In genomic region chr12:71482619-71483018, GRCm38 (mm10) we compare ENCODE assay signal across 16 mouse cellular contexts.
A peak's percentile ranks its signal among the peaks of the same experiment; 100 is the strongest.
DNase-seq lines count a peak whose midpoint lies in the region; ATAC-seq and TF ChIP-seq lines count a peak whose summit lies in the region.
"Had no signal": no experiment of that assay in that cellular context is flagged by ENCODE, and none has a peak within 500 bp of the region (broad histone marks: within the 10 kb centered on the region; RNA-seq: fewer than 3 reads in every experiment).

No protein-coding gene starts in this region.

- intact Hi-C loops in left cerebral cortex, postnatal 4 days (cut with DNase I), result no loop called here

- TF ChIP-seq CTCF in lung, embryonic 14.5 days (IDR thresholded peaks at IDR 0.05; ENCODE audit: low read depth), result no peak

- no peak overlapping the region for H3K4me3 ChIP-seq in heart, embryonic 13.5 days
- H3K4me3 ChIP-seq in lung, embryonic 14.5 days (ENCODE audit: low read depth, low read length), result no peak overlapping the region
- no peak overlapping the region for H3K4me3 ChIP-seq in embryonic facial prominence, embryonic 13.5 days
- H3K4me3 ChIP-seq in limb, embryonic 10.5 days, result no peak overlapping the region
- H3K4me3 ChIP-seq: limb, embryonic 13.5 days; midbrain, embryonic 12.5 days; neural tube, embryonic 12.5 days had no signal

- ATAC-seq in heart, embryonic 13.5 days (ENCODE audit: extremely low read depth, insufficient number of reproducible peaks, low FRiP score, low TSS enrichment), result no peak
- ATAC-seq in lung, embryonic 14.5 days (ENCODE audit: insufficient read depth), result peak; percentile 57; the same call in 1 of the 2 replicates
- no peak for ATAC-seq in embryonic facial prominence, embryonic 13.5 days (ENCODE audit: insufficient number of reproducible peaks, insufficient read depth, low FRiP score, low TSS enrichment, low read depth)
- ATAC-seq: lung, postnatal 0 days had no signal

- DNase-seq in heart, adult 9 months (ENCODE audit: low spot score in 2 of 2), result no peak
- no peak for DNase-seq in lung, embryonic 14.5 days
- no peak for DNase-seq in lung, adult 18-20 months
- no peak for DNase-seq in limb, embryonic 10.5 days (ENCODE audit: low spot score)
- DNase-seq in cerebellum, adult 11 months, result no peak
- no peak for DNase-seq in left cerebral cortex, postnatal 4 days
- DNase-seq: adrenal gland, postnatal 10 days; gastrocnemius, postnatal 10 days; kidney, adult 11 months; right cerebral cortex, postnatal 14 days had no signal

- H3K27ac ChIP-seq in heart, embryonic 13.5 days (replicated peaks), result peak overlapping the region; percentile 63
- H3K27ac ChIP-seq in lung, embryonic 14.5 days (ENCODE audit: low read depth), result peak overlapping the region; percentile 55; the same call in 1 of the 2 replicates
- H3K27ac ChIP-seq in embryonic facial prominence, embryonic 13.5 days, result peak overlapping the region; percentile 78
- H3K27ac ChIP-seq in limb, embryonic 10.5 days, result peak overlapping the region; percentile 66
- H3K27ac ChIP-seq: limb, embryonic 13.5 days; neural tube, embryonic 12.5 days had no signal

- no peak overlapping the region for H3K4me2 ChIP-seq in heart, embryonic 13.5 days
- no peak overlapping the region for H3K4me2 ChIP-seq in lung, embryonic 14.5 days
- no peak overlapping the region for H3K4me2 ChIP-seq in embryonic facial prominence, embryonic 13.5 days
- H3K4me2 ChIP-seq: limb, embryonic 13.5 days; midbrain, embryonic 12.5 days; neural tube, embryonic 12.5 days had no signal

- H3K4me1 ChIP-seq in heart, embryonic 13.5 days, result peaks cover 54% of the 10 kb centered on the region
- peaks cover 25% of the 10 kb centered on the region; the same call in 1 of the 2 replicates for H3K4me1 ChIP-seq in lung, embryonic 14.5 days (ENCODE audit: insufficient read depth)
- peaks cover 39% of the 10 kb centered on the region for H3K4me1 ChIP-seq in embryonic facial prominence, embryonic 13.5 days
- peaks cover 23% of the 10 kb centered on the region for H3K4me1 ChIP-seq in limb, embryonic 10.5 days

- H3K36me3 ChIP-seq in heart, embryonic 13.5 days, result no peaks in the 10 kb centered on the region
- no peaks in the 10 kb centered on the region for H3K36me3 ChIP-seq in lung, embryonic 14.5 days (ENCODE audit: insufficient read depth)
- no peaks in the 10 kb centered on the region for H3K36me3 ChIP-seq in embryonic facial prominence, embryonic 13.5 days
- no peaks in the 10 kb centered on the region for H3K36me3 ChIP-seq in limb, embryonic 10.5 days
- H3K36me3 ChIP-seq: limb, embryonic 13.5 days; midbrain, embryonic 12.5 days; neural tube, embryonic 12.5 days had no signal

- H3K27me3 ChIP-seq in heart, embryonic 13.5 days (replicated peaks), result 0 out of 2 replicates have a peak, but pooled peaks cover 3% of the 10 kb centered on the region
- H3K27me3 ChIP-seq in lung, embryonic 14.5 days (ENCODE audit: insufficient read depth, low read length), result no peaks in the 10 kb centered on the region
- no peaks in the 10 kb centered on the region for H3K27me3 ChIP-seq in embryonic facial prominence, embryonic 13.5 days
- no peaks in the 10 kb centered on the region for H3K27me3 ChIP-seq in limb, embryonic 10.5 days (ENCODE audit: low read depth, poor library complexity, severe bottlenecking)
- H3K27me3 ChIP-seq: limb, embryonic 13.5 days; neural tube, embryonic 12.5 days had no signal

- no peaks in the 10 kb centered on the region for H3K9me3 ChIP-seq in heart, embryonic 13.5 days
- no peaks in the 10 kb centered on the region for H3K9me3 ChIP-seq in lung, embryonic 14.5 days (ENCODE audit: low read depth, low read length)
- no peaks in the 10 kb centered on the region for H3K9me3 ChIP-seq in embryonic facial prominence, embryonic 13.5 days
- no peaks in the 10 kb centered on the region for H3K9me3 ChIP-seq in limb, embryonic 10.5 days (replicated peaks)
- H3K9me3 ChIP-seq: limb, embryonic 13.5 days; midbrain, embryonic 12.5 days; neural tube, embryonic 12.5 days had no signal

- H3K9ac ChIP-seq in heart, embryonic 13.5 days, result no peak overlapping the region
- H3K9ac ChIP-seq in lung, embryonic 14.5 days, result no peak overlapping the region
- H3K9ac ChIP-seq in embryonic facial prominence, embryonic 13.5 days, result no peak overlapping the region
- H3K9ac ChIP-seq: limb, embryonic 13.5 days; midbrain, embryonic 12.5 days; neural tube, embryonic 12.5 days had no signal

- WGBS in heart, embryonic 13.5 days, result 30% methylated on average over 2 of the region's 2 CpGs
- WGBS in lung, embryonic 14.5 days, result 9% methylated on average over 2 of the region's 2 CpGs
- WGBS in embryonic facial prominence, embryonic 13.5 days, result 36% methylated on average over 2 of the region's 2 CpGs
- WGBS in limb, embryonic 10.5 days, result 34% methylated on average over 2 of the region's 2 CpGs
